Mouse (Mus musculus) left cerebral cortex, adult 8-10 months (tissue): ENCODE data around the gene Rsph6a. TPM values are rescaled to one million over a fixed set of nuclear protein-coding genes. Genes with fewer than 3 reads are reported as not detected.
"Not testable (repeated sequence)": the region's sequence is repeated elsewhere in the genome, so short reads cannot be mapped to it uniquely, and the experiment has no call there.

Experiments used
- DNase-seq, 2 experiments: peaks; one replicate each; pipeline ENCODE4 v3.0.0; 2022; ENCODE audit warnings: low spot score in 2 of 2
- total RNA-seq, 4 experiments: library from RNA; stranded (reverse); gene quantifications; 2 replicates each; pipeline ENCODE4 v1.2.4; 2022

The Rsph6a gene
- total RNA-seq, 4 experiments from 2014 or later = 0.24 to 0.79 (median 0.32) TPM; not detected in 1

- DNase-seq = no peak
These were observed 8.0 kb upstream of the Rsph6a start for GRCm38 (mm10) chr7:19046286-19047069.

- DNase-seq = no peak
These were observed 6.4 kb upstream of the Rsph6a start for GRCm38 (mm10) chr7:19048006-19048527.

GRCm38 (mm10) chr7:19049252-19049651 is 5.2 kb upstream of the Rsph6a start:
- no peak for DNase-seq

GRCm38 (mm10) chr7:19050172-19050571 is 4.3 kb upstream of the Rsph6a start:
- DNase-seq = peak in 1 of 2 experiments; percentile 60

DNA sequence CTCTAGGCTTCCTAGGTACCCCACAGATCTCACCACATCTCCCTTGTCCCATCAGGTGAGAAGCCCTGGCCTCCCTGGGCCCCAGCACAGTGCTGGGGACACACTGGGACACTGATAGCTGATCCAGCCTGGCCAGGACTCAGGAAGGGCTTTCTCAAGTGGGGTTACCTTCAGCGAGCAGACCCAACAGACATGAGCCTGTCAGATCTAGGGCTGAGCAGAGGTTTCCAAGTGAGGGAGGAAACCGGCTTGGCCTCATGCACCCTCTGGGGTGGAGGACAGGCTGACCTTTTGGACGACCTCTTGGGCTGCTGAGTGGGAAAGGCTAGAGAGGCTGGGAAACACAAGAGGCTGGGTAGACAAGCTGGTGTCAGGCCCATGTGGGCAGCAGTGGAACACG is 3.3 kb upstream of the Rsph6a start:
- DNase-seq = no peak

DNA sequence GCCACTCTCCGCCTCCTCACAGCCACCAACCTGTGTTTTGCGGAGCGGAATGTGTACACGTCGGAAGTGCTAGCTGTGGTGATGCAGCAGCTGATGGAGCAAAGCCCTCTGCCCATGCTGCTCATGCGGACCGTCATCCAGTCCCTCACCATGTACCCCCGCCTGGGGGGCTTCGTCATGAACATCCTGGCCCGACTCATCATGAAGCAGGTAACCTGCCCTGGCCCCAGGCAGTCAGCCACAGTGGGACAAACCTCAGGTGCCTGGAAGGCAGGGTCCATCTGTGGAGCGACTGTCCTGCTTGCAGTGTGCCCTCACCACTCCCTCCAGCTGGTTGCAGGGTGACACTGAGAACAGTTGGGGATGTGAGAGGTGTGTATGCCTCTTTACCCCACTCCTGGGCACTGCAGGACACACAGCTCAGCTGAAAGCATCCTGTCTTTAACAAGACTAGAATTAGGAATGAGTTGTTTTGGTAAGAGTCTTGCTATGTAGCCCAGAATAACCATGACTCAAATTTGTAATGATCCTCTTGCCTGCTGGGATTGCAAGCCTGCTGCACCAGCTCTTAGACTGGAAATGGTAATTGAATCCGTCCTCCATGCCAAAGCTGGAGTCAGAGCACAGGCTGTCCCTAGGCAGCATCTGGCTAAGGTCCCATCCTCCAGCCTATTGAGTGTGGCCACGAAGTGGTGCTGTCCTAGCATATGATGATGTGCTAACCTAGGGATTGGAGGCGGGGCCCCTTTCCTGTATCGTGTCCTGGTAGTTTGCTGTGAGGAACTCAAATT is 1.9 kb upstream of the Rsph6a start:
- DNase-seq = peak; percentile 37 to 80

GRCm38 (mm10) chr7:19053136-19053532 is 1.4 kb upstream of the Rsph6a start:
- no peak for DNase-seq

- DNase-seq = no peak
These were observed 237 bp downstream of the Rsph6a start for GRCm38 (mm10) chr7:19054777-19055076.

DNA sequence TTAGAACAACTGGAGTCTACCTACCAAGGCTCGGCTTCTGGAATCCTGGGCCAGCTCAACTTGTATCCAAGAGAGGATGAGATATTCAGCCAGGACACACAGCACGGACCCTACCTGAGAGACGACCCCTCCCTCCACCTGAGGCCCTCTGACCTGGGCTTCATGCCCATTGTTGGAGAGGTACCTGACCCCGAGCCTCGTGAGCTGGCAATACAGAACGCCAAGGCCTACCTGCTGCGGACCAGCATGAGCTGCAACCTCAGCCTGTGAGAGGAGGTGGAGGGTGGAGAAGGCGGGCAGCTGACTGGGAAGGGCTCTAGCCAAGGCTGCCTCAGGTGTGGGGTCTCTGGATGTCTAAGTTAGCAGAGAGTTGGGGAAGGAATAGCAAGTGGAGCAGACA is 618 bp downstream of the Rsph6a start:
- DNase-seq = no peak

GRCm38 (mm10) chr7:19057405-19057804 is 2.9 kb downstream of the Rsph6a start:
- no peak for DNase-seq

DNA sequence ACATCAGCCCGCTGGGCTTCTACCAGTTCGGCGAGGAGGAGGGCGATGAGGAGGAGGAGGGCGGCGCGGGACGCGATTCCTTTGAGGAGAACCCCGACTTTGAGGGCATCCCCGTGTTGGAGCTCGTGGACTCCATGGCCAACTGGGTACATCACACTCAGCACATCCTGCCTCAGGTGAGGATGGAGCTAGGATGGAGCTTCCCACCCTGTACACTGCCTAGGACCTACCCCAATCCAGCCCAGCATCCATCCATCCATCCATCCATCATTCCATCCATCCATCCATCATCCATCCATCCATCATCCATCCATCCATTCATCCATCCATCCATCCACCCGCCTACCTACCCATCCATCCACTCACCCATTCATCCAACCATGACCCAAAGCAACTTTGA is 11.4 kb downstream of the Rsph6a start:
- no peak for DNase-seq

DNA sequence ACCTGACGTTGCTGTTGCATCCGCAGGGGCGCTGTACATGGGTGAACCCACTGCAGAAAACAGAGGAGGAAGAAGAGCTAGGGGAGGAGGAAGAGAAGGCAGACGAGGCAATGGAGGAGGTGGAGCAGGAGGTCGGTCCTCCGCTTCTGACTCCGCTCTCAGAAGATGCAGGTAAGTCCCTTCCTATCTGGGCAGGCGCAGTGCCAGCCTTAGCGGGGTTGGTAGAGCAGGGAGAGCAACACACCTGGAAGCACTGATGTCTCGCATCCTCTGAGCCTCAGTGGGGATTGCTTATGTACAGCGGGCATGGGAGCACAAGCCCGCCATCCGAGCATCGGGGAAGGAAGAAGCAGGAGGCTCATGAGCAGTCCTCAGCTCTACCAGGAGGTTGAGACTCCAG is 12.6 kb downstream of the Rsph6a start:
- no peak for DNase-seq

- DNase-seq = no peak
These were observed 13.4 kb downstream of the Rsph6a start for GRCm38 (mm10) chr7:19067935-19068334.

GRCm38 (mm10) chr7:19068707-19069106 is 14.2 kb downstream of the Rsph6a start:
- peak in 1 of 2 experiments; percentile 69 for DNase-seq

- no peak for DNase-seq
These were observed 15.0 kb downstream of the Rsph6a start for GRCm38 (mm10) chr7:19069500-19069899.

DNA sequence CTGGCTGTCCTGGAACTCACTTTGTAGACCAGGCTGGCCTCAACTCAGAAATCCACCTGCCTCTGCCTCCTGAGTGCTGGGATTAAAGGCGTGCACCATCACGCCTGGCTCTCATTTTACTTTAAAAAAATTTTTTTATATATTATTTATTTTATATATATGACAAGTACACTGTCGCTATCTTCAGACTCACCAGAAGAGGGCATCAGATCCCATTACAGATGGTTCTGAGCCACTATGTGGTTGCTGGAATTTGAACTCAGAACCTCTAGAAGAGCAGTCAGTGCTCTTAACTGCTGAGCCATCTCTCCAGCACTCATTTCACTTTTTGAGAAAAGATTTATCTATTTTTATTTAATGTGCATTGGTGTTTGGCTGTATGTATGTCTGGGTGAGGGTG is 16.5 kb downstream of the Rsph6a start:
- DNase-seq = not testable (repeated sequence)

GRCm38 (mm10) chr7:19073504-19073903 is 19.0 kb downstream of the Rsph6a start:
- DNase-seq = no peak

DNA sequence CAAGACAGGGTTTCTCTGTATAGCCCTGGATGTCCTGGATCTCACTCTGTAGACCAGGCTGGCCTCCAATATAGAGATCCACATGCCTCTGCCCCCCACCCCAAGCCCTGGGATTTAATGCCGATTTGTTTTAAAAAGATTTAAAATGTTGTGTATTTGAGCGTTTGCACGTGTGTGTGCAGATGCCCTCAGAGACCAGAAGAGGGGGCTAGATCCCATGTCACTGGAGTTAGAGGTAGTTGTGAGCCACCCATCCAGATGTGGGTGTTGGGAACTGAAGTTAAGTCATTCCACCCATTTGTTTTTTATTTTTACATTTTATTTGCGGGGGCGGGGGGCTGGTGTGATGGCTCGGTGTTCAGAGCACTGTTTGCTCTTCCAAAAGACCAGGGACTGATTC is 20.0 kb downstream of the Rsph6a start:
- DNase-seq = no peak

DNA sequence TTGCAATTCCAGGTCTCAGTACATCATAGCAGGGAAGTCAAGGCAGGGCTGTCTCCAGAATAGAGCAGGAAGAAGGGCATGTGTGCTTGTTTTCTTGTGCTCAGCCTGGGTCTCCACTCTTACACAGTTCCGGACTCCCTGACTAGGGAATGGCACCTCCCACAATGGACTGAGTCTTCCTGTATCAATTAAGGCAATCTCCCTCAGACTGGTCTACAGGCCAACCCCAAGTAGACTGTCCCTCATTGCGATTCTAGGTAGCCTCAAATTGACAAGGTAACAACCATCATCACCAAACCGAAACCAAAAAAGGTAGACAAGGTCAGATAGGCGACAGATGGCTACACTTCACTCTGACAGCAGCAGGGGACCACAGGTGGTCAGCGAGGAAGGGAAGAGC is 20.7 kb downstream of the Rsph6a start:
- no peak for DNase-seq

DNA sequence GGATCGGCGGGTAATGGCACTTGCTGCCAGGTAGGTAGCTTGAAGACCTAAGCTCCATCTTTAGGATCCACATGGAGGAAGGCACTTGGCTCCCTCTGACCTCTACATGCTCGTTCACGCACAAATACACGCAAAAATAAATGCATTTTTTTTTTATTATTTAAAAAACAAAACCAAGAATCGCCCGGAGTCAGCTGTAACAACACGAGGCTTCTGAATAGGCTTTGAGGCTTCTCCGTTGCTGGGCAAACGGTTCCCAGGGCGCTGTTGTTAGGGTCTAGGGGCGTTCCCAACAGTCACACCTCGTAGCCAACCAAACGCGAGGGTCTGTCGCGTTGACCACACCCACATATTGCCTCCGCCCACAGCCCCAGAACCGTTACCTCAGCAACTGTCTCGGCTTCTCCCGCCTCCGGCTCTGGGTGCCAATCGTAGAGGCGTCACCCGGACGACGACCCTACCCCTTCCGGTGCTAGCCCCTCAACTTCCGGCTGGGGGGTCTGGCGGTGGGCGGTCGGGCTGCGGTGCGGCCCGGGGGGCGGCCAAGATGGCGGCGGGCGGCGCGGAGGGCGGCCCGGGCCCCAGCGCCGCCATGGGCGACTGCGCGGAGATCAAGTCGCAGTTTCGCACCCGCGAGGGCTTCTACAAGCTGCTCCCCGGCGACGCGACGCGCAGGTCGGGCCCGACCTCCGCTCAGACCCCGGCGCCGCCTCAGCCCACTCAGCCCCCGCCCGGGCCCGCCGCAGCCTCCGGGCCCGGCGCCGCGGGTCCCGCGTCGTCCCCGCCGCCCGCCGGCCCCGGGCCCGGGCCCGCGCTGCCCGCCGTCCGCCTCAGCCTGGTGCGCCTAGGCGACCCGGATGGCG is 21.5 kb downstream of the Rsph6a start, which contains the start of gene Dmwd:
Gene Dmwd (plus strand): TSS at position 505 of the 863 bp plus-strand sequence.
- DNase-seq = peak; percentile 83 to 98

- no peak for DNase-seq
These were observed 22.1 kb downstream of the Rsph6a start for GRCm38 (mm10) chr7:19076586-19076991.

DNA sequence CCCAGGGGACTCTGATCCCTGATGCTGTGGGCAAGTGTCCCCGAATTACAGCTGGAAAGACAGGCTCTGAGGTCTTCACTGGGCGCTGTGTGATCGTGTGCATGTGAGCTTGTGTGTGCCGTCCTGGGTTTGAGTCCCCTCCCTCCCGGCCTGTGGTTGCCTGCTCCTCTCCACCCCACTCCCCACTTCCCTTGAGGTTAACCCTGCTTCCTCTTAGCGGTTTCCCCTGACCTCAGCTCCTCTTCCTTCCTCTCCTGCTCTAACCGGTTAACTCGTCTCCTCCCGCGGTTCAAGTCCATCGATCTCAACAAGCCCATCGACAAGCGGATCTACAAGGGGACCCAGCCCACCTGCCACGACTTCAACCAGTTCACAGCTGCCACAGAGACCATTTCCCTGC is 23.3 kb downstream of the Rsph6a start:
- no peak for DNase-seq
